Mouse (Mus musculus) cerebellum, adult 18-20 months (tissue): Measurements from ENCODE around the gene Eid2.
A peak's percentile ranks its signal among the peaks of the same experiment; 100 is the strongest.

Experiments
- DNase-seq, 2 experiments: peaks; one replicate each; pipeline ENCODE4 v3.0.0; 2021

Gene Eid2

GRCm38 (mm10) chr7:28294481-28294880 is 26.8 kb downstream of the Eid2 start:
- peak in 1 of 2 experiments; percentile 49 for DNase-seq

DNA sequence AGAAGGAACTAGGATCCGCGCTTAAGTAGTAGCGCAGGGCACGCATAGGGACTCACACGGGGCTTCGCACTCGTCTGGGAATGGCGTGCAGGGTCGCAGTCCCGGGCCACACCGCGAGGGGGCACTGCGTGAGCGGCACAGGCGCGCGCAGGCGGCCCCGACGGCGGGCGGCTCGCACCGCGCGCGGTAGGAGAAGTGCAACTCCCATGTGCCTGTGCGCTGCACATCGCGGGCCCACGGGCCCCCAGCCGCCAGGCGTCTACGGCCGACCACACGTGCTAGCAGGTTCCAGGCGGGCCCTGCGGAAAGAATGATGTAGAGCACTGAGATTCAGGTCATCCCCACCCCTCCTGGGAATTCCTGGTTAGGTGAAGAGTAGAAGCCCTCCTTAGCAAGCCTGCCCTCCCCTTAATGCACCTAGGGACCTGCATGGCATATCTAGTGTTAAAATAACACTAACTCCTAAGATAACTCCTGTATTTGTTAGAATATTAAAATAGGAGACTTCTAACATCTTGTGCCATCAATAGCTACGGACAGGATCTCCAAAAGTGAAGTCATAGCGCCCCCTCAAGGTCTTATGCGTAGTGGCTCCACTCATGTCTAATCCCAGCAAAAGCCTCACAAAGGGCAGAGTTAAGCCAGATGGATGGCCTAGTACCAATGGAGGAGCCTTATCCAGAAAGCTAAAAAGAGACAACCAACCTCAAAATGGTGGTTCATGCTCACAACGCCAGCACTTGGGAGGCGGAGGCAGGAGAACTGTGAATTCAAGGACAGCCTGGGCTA is 31.4 kb downstream of the Eid2 start:
- peak; percentile 58 to 68 for DNase-seq

DNA sequence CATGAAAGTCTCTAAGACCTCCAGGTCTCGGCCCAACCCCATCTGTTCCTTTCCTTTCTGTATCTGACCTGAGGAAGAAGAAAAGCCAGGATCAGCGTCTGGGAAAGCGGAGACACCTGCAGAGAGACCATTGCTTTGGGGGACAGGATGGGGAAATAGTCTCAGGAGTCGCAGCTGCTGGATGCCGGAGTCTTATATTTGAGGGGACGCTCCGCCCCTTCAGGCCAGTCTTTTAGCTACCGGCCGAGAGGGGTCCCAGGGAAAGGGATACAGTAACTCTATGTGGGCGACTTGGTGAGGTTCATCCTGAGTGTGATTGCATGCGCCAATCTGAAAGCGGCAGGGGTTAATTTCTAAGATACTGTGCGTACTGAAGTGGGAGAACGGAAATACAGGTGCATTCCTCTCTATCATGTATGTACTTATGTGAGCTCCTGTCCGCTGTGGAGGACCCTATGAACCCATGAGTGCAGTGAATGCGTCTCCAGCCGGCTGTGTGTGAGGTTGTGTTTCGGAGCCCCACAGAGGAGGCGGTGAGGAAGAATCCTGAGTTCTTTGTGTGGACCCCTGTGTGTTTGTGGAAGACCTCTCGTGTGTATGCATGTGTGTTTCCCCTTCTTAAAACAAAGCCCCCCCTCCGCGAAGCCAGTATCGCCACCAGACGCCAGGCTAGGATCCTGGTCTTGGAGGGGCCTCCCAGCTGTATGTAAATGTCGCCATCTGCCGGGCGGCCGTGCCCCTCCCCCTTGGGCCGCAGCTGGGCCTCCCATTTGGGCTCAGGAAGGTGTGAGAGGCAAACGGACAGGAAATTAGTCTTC is 34.1 kb downstream of the Eid2 start, which contains the start of gene Dll3:
Gene Dll3 (minus strand): TSS at position 623 of the 818 bp plus-strand sequence.
- peak in 1 of 2 experiments; percentile 28 for DNase-seq

- DNase-seq: no peak
Observed at GRCm38 (mm10) chr7:28305641-28306040, 38.0 kb downstream of the Eid2 start.

DNA sequence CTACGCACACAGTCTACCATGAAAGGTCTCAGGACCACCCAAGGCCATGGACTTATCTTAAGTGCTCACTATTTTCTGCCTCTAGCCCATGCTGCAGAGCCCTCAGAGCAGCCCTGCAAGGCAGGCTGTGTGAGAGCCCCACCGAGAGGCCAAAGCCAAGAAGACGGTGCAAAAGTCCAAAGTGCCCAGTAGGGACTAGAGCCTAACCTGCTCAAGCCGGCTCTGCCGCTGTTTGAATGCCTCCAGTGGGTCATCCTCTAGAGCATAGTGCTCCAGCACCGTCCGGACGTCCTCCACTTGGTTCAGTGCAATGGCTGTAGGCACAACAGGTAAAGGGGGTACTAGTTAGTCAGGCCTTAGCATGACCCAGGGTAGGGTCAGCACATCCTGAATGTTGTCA is 38.5 kb downstream of the Eid2 start:
- DNase-seq: no peak

- DNase-seq: no peak
Observed at GRCm38 (mm10) chr7:28309737-28310136, 42.1 kb downstream of the Eid2 start.

DNA sequence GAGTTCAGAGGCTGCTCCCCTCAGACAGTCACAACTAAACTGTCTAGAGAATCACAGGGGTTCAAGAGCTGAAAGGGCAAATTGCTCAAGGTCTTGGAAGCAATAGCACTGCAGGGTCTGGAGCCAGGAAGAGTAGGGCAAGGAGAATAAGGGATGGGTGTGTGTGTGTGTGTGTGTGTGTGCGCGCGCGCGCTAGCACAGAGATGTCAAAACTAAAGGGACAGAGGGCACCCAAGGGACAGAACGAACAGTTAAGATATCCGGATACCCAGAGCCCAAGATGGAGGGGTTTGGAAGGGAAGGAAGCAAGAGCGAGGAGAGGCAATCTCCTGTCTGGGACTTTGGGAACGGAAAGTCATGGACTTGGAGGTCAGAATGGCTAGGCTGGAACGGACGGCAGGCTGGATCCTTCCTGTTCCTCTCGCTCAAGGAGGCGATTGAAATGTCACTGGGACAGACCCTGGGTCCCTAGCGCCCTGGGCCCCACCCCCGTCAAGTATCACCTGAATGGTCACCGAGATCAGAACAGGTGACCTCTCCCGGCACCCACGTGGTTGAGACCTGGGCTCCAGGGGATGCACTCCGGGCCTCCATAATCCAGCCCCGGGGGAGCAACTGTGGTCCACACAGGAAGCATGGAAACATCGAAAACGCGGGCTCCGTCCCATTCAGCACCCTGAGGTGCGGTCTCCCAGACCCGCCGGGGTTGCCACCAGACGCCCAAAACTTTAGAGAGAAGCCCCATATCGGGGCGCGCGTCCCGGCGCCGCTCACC is 43.7 kb downstream of the Eid2 start:
- peak in 1 of 2 experiments; percentile 47 for DNase-seq

DNA sequence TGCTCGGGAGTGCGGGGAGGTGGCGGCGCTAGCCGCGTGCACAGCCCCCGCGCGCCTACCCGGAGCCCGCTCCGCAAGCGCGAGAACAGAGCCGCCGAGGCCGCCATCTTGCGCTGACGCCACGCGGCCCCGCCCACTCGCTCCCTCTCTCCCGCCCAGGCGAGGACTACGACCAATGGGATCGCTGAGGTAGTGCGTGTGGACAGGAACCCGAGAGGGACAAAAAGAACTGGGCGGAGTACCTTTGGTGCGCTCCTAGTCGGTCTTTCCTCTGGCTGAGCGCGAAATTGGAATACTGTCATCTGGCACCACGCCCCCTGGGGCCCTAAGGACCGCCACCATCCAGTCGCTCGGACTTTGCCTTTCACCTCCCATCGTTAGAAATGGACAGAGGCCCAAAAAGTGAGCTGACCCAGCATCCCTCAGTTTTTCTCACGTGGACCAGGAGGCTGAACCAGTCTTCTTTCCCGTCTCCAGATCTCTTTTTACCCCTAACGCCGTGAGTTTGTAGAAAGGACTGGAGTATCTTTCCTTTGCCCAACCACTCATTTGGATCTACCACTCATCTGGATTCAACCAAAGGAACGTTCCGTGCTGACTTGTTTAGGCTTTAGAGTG is 44.4 kb downstream of the Eid2 start, which contains the start of gene Timm50:
Gene Timm50 (minus strand): TSS at position 147 of the 618 bp plus-strand sequence.
- DNase-seq: peak; percentile 98 to 99

DNA sequence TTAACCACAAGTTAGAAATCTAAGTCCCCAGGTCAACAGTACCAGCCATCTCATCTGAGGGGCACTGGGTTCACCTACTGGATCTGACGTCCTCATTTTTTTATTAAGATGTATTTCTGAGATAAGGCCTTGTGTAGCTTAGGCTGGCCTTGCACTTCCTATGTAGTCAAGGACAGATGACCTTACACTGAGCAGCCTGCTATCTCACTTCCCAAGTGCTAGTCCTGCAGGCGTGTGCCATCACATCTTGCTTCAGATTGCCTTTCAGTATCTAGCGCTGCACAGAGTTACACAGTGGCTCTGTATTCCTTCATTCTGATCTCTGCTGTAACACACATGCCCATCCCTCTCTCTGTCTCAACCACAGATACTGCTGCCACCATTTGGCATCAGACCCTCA is 50.4 kb downstream of the Eid2 start:
- DNase-seq: no peak

GRCm38 (mm10) chr7:28318714-28319113 is 51.0 kb downstream of the Eid2 start:
- DNase-seq: no peak
